Mouse (Mus musculus) small intestine, adult 2 months (tissue): ENCODE measurements around the gene Pgd.

Experiments
- CTCF ChIP-seq: fragments of 200-500 bp; IDR thresholded peaks from 2 replicates; pipeline ENCODE4 v1.5.1; 2012; ENCODE audit warnings: low read depth, mild to moderate bottlenecking, control low read depth, inconsistent platforms, low read length, moderate library complexity, mixed read lengths; ENCODE audit not compliant: insufficient replicate concordance, insufficient read length; ENCODE audit errors: extremely low read depth
- POLR2A ChIP-seq: fragments of 200-500 bp; IDR thresholded peaks from 2 replicates; pipeline ENCODE4 v1.6.1; 2012; ENCODE audit warnings: low read depth, mild to moderate bottlenecking, control low read depth, inconsistent platforms, low read length, moderate library complexity

GRCm38 (mm10) chr4:149179160-149179559 is 12.6 kb upstream of the Pgd start:
- no peak for TF ChIP-seq POLR2A
- no peak for TF ChIP-seq CTCF
